Comparison of ENCODE assay signal across 8 mouse cellular contexts in the genomic region with DNA sequence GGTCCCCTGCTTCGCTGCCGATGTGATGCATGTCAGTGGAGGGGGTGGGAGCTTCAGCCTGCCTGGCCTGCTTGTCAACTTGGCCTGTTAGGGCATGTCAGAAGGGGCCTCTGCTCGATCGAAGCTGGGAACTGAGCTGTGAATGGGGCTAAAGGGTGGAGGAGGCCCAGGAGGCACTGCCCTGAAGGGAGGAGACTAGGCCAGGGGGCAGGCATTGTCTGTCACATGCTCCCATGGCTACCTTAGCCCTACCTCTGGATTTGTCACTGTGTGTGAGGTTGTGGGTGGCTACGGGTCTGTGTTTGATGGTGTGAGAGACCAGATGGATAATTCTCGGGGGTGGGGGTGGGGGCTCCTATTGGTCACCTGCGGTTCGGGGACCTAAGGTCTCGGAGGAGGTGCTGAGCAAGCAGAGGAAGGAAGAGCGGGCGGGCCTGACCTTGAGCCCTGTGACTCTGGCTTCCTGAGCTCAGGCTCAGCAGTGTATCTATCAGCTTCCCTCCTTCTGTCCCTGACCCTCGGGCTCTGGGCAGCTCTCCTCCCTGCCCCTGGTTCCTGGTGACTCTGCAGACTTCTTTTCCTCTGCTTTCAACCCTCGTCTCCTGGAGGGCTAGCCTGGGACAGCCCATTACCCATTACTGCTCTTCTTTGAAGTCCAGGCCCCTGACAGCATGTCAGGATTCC. TPM values are rescaled to one million over a fixed set of nuclear protein-coding genes. Genes with fewer than 3 reads are reported as not detected.
DNase-seq lines count a peak whose midpoint lies in the region; ATAC-seq and TF ChIP-seq lines count a peak whose summit lies in the region.

No protein-coding gene starts in this region.

- no peak overlapping the region for H3K4me2 ChIP-seq in midbrain, embryonic 14.5 days (ENCODE audit: low read length)
- H3K4me2 ChIP-seq in midbrain, embryonic 15.5 days = no peak overlapping the region
- H3K4me2 ChIP-seq in lung, embryonic 14.5 days = peak overlapping the region; percentile 66

- no peak for DNase-seq in midbrain, embryonic 14.5 days
- DNase-seq in kidney, adult 11 months = peak; percentile 58
- peak; percentile 36 for DNase-seq in lung, embryonic 14.5 days
- peak; percentile 83 to 89 for DNase-seq in urinary bladder, adult 18-20 months (ENCODE audit: low spot score in 2 of 2)
- DNase-seq in layer of hippocampus, postnatal 36 days = no peak
- DNase-seq in ovary, postnatal 36 days (ENCODE audit: low spot score) = no peak

- 0 out of 2 replicates have a peak overlapping the region, but pooled peaks have one; percentile 8 for H3K27ac ChIP-seq in midbrain, embryonic 14.5 days (replicated peaks; ENCODE audit: low read depth, low read length)
- H3K27ac ChIP-seq in midbrain, embryonic 15.5 days = no peak overlapping the region
- H3K27ac ChIP-seq in lung, embryonic 14.5 days (ENCODE audit: low read depth) = peak overlapping the region; percentile 95

- no peak for ATAC-seq in midbrain, embryonic 14.5 days (ENCODE audit: low FRiP score, low TSS enrichment)
- no peak for ATAC-seq in midbrain, embryonic 15.5 days (replicated peaks)
- 0 out of 2 replicates have a peak, but pooled peaks have one; percentile 15 for ATAC-seq in erythroid progenitor cell, adult 5-6 weeks (replicated peaks; ENCODE audit: low FRiP score, poor library complexity, severe bottlenecking)
- peak; percentile 3; the same call in 1 of the 2 replicates for ATAC-seq in lung, embryonic 14.5 days (ENCODE audit: insufficient read depth)

- no peaks in the 10 kb centered on the region for H3K9me3 ChIP-seq in midbrain, embryonic 14.5 days (ENCODE audit: control insufficient read depth, low read length)
- H3K9me3 ChIP-seq in midbrain, embryonic 15.5 days = no peaks in the 10 kb centered on the region
- H3K9me3 ChIP-seq in lung, embryonic 14.5 days (ENCODE audit: low read depth, low read length) = no peaks in the 10 kb centered on the region

- H3K4me3 ChIP-seq in midbrain, embryonic 14.5 days (replicated peaks; ENCODE audit: low read depth, low read length) = no peak overlapping the region
- H3K4me3 ChIP-seq in midbrain, embryonic 15.5 days = no peak overlapping the region
- no peak overlapping the region for H3K4me3 ChIP-seq in lung, embryonic 14.5 days (ENCODE audit: low read depth, low read length)

- TF ChIP-seq CTCF in lung, embryonic 14.5 days (IDR thresholded peaks at IDR 0.05; ENCODE audit: low read depth) = no peak

- WGBS in midbrain, embryonic 14.5 days = 66% methylated on average over 13 of the region's 13 CpGs
- 63% methylated on average over 13 of the region's 13 CpGs for WGBS in midbrain, embryonic 15.5 days
- 39% methylated on average over 13 of the region's 13 CpGs for WGBS in lung, embryonic 14.5 days

- no peaks in the 10 kb centered on the region for H3K36me3 ChIP-seq in midbrain, embryonic 14.5 days (ENCODE audit: control insufficient read depth, insufficient read depth, low read length)
- H3K36me3 ChIP-seq in midbrain, embryonic 15.5 days (replicated peaks) = no peaks in the 10 kb centered on the region
- no peaks in the 10 kb centered on the region for H3K36me3 ChIP-seq in lung, embryonic 14.5 days (ENCODE audit: insufficient read depth)

- peaks cover 22% of the 10 kb centered on the region; the same call in 1 of the 2 replicates for H3K27me3 ChIP-seq in midbrain, embryonic 14.5 days (ENCODE audit: control insufficient read depth, insufficient read depth, low read length)
- peaks cover 18% of the 10 kb centered on the region for H3K27me3 ChIP-seq in midbrain, embryonic 15.5 days (replicated peaks)
- H3K27me3 ChIP-seq in lung, embryonic 14.5 days (ENCODE audit: insufficient read depth, low read length) = no peaks in the 10 kb centered on the region

- no peak overlapping the region for H3K9ac ChIP-seq in midbrain, embryonic 14.5 days (replicated peaks; ENCODE audit: low read length)
- no peak overlapping the region for H3K9ac ChIP-seq in midbrain, embryonic 15.5 days
- H3K9ac ChIP-seq in lung, embryonic 14.5 days = peak overlapping the region; percentile 42; the same call in 1 of the 2 replicates

- H3K4me1 ChIP-seq in midbrain, embryonic 14.5 days (ENCODE audit: control insufficient read depth, insufficient read depth, low read length) = peaks cover 15% of the 10 kb centered on the region
- H3K4me1 ChIP-seq in midbrain, embryonic 15.5 days = peaks cover 18% of the 10 kb centered on the region
- peaks cover 49% of the 10 kb centered on the region for H3K4me1 ChIP-seq in lung, embryonic 14.5 days (ENCODE audit: insufficient read depth)

RNA-seq across cellular contexts. Expression of gene Arhgap23, which starts 20.6 kb away (rescaled TPM):
- polyA plus RNA-seq in midbrain, embryonic 14.5 days (2014; fragmentation: Nextera tagmentation; extraction: Ambion mirVana) = 7.8 and 13.1 TPM in 2 replicates
- polyA plus RNA-seq in midbrain, embryonic 15.5 days (2015; fragmentation: Nextera tagmentation; extraction: Ambion mirVana) = 10.9 and 11.0 TPM in 2 replicates
- total RNA-seq in erythroid progenitor cell, adult 5-6 weeks (2015; ENCODE audit: low replicate concordance) = 76.8 and 82.6 TPM in 2 replicates
- total RNA-seq in erythroid progenitor cell, adult 5-6 weeks (2017; ENCODE audit: low replicate concordance) = 65.7 and 71.1 TPM in 2 replicates
- 7.0 and 7.9 TPM in 2 replicates for polyA plus RNA-seq in lung, embryonic 14.5 days (2014; fragmentation: Nextera tagmentation; extraction: Ambion mirVana)
- 10 to 100 TPM; 73.4 to 75.4 TPM for total RNA-seq in layer of hippocampus, postnatal 36 days (2021)

Comparison
In these comparisons a context has a peak if more than half of its experiments do, and no peak if none do; other contexts are left out.
1. ATAC-seq: peak in erythroid progenitor cell, adult 5-6 weeks (single experiment) and lung, embryonic 14.5 days (single experiment); none in midbrain, embryonic 14.5 days (single experiment) and midbrain, embryonic 15.5 days (single experiment).
2. DNase-seq: peak in kidney, adult 11 months (single experiment), lung, embryonic 14.5 days (single experiment) and urinary bladder, adult 18-20 months (2 of 2); none in midbrain, embryonic 14.5 days (single experiment), layer of hippocampus, postnatal 36 days (0 of 2) and ovary, postnatal 36 days (single experiment).